Mouse (Mus musculus) heart, adult 11 months (tissue): Measurements from ENCODE around the gene Ccdc3.
A peak's percentile ranks its signal among the peaks of the same experiment; 100 is the strongest.

Experiments
- DNase-seq: peaks from one replicate; pipeline ENCODE4 v3.0.0; 2022

The Ccdc3 gene

DNA sequence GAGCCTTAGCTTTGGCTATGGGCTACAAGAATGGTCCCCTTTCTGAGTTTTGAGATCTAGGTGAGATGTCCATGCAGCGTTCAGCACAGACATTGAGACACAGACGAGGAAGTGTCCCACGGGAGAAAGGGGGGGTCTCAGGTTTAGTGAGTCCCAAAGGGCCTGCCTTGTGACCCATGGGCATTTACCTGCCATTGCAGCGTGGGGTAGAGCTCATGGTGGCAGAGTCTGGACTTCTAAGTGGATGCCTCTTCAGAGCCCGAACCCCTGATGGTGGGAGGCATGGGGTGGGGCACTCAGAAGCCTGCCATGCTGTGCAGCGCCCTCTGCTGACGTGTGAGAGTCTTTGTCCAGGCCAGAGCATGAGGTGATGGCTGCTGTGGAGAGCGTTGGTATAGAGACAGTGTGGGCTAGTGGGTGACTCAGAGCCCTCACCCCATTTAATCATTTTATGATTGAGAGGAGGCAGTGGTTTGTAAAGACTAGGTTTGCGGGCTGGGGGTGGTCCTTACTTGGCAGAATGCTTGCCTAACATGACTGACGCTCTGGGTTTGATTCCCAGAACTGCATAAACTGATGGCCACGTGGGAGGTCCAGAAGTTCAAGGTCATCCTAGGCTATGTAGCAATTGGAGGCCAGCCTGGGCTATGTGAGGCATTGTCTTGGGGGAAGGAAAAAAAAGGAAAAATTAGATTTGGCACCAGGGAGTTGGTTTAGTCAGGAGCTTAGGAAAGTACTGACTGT is 23.6 kb downstream of the Ccdc3 start:
- DNase-seq = peak; percentile 73

DNA sequence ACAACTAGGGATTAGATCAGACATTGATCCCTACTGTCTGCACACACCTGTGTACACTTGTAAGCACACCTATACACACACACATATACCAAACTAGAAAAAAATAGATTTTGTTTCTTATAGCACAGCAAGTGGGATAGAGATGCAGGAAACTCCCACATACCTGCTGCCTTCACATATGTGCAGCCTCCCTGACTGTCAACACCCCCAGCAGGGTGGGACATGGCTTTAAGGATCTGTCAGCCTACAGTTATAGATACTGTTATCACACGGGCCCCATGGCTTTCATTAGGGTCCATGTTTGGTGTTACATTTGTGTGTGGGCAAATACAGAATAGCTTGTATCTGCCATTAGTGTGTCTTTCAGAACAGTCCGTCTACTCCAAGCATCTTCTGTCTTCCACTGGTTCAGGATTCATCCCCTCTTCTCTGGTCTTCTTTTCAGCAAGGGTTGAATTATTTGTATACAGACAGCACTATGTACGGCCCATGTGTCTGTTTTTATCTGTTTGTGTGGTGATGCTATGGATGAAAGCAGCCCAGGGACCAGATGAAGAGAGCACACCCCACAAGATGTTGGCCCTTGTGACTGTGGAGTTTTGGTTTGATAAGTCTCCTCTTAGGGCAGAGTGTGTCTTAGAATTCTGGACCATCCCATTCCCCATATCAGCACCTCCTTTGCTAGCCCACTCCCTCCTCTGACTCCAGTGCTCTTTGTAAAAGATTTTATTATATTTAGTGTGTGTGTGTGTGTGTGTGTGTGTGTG is 24.5 kb downstream of the Ccdc3 start:
- DNase-seq = peak; percentile 50

DNA sequence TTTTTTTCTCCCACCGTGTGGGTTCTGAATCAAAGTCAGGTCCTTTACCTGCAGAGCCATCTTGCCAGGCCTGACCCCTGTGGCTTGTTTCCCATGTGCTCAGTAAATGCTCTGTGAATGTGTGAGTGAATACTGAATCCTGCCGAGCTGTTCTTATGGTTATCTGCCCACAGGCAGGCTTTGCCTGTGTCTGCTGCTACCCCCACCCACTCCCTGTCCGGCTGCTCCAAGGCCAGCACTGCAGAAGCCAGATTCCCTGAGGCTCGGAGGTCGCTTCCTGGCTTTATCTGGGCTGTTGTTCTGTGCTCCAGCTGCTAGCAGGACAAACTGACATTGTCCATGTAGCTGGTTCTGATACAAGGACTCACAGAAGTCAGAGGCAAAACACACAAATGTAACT is 25.2 kb downstream of the Ccdc3 start:
- peak; percentile 83 for DNase-seq

DNA sequence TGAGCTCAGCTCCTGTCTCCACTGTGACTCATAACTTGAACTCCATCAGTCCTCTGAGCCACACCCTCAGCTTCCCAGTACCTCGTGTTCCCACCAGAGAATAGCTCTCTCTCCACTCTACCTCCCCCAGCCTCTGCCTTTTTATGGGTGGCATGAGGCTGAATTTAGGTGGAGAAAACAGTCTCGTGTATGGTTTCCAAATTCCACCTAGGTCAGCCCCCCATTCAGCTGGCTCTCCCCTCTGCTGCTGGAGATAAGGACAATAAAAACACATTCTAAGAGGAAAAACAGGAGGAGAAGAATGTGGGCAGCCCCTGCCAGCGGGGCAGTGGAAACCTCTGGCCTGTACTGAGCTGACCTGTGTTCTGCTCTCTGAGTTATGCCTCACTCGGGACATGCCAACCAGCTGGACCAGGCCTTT is 28.4 kb downstream of the Ccdc3 start:
- peak; percentile 96 for DNase-seq

DNA sequence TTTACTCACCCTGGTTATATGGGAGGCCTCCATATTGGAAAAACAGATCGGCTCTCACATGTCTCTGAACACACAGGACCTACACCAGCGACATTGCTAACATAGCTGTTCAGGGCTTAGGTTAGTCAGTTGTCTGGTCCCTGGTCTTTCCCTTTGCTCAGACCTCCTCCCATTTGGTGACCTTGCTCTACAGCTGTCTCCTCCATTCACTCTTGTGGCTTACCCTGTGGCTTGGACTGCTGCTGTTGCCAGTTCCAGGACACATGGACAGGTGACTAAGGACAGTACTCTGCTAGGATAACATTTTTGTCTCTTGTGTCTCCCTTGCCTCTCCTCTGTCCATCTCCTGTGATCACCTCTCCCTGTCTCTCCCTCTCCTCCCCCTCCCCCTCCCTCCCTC is 29.2 kb downstream of the Ccdc3 start:
- DNase-seq = peak; percentile 74

DNA sequence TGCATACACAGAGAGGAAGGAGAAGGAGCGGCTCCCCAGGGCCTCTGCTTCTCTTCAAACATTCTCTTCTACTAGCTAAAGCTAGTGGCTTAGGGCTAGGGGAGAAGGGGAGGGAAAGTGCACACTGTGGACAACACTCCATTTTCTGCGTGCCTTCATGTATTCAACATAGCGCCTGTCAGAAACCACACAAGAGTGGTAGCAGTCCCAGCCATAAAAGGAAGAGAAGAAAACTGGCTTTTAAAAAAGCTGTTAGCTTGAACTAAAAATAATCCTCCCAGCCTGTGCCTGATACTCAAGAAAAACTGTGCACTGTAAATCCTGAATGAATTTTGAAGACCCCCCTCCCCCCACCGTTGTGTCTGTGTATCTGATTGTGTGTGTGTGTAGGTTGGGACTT is 33.2 kb downstream of the Ccdc3 start:
- no peak for DNase-seq

DNA sequence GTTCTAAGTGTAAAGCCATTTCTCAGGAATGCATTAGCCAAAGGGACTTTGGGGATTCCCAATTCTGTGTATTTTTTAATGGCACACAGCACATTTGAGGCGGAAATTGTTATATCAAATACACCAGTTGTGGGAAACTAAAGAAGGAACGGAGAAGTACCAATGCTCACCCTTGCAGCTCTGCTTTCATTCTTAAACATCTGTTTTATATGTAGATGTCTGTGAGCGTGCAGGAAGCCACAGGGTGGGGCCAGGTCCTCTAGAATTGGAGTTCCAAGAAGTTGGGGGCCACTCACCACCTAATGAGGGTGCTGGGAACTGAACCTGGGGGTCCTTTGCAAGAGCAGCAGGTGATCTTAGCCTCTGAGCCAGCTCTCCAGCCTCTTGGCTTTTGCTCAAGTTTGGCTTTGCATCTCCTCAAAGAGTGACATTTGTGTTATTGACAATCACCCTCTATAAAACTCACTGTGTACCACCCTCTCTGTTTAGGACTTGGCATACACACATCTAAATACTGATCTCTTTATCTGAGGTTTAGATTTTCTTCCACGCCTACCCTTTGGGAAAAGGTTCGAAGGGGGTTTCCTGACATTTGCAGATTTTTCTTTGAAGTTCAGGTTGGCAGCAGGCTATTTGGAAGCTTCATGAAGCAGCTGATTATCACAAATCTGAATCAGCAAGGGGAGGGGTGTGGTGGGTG is 33.9 kb downstream of the Ccdc3 start:
- peak; percentile 63 for DNase-seq

DNA sequence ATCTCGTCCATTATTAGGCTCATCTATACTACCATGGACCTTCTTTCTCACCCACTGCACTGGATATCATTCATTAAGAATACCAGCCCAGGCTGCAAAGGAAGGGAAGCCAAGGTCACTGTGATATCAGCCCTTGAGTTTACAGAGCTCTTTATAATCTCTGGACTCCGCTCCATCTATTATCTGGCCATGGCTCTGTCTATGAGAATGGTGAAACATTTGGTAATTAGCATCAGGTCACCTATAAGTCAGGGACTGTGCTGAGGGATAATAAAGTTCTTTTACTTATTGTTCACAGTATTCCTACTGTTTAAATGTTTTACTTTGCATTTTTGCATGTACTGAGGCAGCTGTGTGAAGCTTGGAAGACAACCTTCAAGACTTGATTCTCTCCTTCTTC is 35.2 kb downstream of the Ccdc3 start:
- peak; percentile 72 for DNase-seq

DNA sequence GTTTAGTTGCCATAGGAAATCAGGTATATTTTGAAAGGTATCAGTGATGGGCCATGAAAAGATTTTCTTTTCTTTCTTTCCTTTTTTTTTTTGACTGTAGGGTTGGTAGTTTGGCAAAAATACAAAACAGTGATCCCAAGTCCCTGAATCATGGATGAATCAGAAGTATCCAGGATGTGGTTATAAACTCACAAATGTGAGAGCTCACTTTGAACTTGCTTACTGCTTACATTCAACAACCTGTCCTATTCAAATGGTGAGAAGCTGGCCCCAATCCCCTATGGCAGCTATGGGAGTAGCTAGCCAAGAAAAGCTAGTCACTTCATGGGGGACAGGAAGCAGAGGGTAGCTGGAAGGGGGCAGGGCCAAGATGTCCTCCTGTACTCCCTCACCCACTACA is 37.1 kb downstream of the Ccdc3 start:
- DNase-seq = peak; percentile 42

DNA sequence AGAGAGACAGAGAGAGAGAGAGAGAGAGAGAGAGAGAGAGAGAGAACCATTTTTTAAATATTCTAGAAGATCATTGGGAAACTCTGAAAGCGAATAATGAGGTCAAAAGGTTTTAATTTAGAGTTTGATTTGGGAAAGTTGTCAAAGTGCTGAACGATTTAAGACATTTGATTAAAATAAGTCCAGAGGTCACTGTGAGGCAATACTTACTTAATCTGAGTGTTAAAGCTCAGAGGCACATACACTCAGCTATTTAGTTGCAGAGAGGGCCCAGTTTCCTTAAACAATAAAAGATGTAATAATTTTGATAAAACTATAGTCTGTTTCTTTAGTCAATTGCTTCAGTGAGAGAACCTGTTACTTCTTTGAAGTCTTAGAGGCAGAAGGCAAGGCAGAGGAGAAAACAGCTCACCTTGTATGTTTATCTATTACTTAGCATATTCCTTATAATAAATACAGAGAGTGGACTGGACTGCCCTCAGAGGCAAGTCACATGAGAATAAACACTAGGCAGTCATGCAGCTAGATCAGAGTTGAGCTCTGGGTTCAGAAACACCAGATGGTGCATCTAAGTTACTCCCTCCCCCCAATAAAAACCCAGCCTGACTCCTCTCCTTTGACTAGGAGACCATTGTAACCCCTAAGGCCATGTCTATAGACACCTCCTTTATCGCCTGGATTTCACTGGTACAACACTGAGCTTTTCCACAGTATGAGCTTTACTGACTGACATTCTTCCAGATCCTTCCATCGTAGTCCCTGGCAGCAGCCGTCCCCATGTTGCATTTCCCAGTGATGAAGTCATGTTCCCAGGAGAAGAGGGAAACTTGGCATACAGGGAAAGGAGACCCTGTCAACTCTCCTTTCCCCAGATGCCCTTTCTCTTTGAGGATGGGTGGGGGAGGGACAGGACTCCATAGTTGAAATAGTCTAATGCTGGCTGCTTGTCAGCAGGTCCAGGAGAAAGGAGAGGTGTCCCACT is 44.2 kb downstream of the Ccdc3 start:
- DNase-seq = peak; percentile 90

DNA sequence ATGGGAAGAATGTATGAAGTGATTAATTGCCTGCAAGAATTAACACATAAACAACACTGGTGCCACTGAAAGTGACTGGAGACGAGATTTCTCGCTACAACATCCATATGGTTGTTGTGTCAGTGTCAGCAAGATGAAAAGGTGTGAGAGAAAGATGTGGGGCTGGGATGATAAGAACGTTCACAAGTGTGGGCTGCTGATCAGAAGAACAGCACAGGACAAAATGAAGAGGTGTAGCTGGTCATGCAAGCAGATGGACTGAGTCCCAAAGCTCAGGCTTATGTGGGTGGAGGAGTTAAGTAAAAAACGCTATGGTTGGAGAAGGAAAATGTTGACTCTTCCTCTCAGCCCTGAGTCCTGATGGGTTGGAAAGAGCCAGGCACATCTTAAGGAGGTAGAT is 46.6 kb downstream of the Ccdc3 start:
- peak; percentile 51 for DNase-seq

DNA sequence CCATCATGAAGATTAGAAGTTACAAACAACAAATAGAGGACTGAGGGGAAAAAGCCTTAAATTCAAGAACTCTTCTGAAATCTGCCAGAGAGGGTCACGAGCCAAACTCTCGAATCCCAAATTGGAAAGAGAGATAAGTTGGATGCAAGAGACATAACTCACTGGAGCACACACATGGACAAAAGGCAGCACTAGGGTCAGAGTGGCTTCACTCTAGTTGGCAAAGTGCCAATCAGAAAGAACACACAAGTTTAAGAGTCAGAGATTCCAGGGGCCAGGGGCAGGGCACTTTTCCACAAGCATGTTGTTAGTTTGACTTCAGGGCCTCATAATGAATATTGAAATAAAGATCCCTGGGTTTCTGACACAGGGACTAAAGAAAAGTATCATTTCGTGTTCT is 48.1 kb downstream of the Ccdc3 start:
- peak; percentile 65 for DNase-seq

DNA sequence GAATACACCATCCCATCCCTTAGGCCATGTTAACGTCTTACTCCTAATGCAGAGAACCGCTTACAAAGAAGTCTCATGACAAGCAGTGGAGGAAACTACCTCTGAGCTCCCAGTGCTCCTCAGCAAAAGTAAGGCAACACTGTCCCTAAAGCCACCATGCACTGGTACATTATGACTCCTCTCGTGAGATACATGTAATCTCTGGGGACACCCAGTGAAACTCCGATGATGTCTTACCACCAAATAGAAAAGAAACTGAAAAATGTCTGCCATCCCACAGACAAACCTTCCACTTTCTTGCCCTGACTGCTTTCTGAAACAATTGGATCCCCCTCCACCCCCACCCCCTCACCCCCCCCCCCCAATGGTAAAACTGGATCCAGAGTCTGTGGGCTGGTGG is 54.6 kb downstream of the Ccdc3 start:
- no peak for DNase-seq

DNA sequence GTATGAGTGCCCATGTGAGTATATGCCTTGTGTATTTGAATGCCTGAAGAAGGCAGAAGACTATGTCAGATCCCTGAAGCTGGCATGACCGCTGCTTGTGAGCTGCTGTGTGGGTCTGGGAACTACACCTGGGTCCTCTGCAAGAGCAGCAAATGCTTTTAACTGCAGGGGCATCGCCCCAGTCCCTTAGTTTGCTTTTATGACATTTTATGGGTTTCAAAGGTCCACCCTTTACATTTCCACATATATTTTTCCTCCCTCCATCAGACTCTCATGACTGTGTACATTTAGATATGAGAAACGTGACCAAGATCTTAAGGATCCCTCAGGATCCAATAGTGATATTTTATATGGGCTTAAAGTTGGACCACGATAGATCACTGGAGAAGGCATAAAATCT is 55.5 kb downstream of the Ccdc3 start:
- DNase-seq = no peak

DNA sequence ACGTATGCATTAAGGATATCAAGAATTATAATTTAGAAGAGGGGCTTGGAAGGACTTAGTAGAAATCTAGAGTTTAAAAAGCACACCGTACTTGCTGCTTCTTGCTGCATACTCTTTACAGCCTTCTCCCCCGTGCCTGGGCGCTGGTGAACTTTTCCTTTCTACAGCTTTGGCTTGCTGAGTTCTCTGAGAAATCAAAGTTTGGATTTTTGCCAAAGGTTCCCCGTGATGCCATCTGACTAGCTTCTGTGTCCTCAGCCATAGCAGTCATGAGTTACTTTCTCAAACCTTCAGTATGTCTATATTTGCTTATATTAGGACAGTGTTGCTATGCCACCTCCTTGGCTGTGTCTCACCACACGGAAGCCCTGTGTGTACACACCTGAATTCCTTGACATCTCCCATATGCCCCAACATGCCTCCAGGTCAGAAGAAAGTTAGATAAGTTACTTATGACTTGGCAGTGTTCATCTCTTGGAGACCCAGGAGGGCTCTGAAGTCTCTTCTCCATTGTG is 57.2 kb downstream of the Ccdc3 start:
- DNase-seq = no peak

DNA sequence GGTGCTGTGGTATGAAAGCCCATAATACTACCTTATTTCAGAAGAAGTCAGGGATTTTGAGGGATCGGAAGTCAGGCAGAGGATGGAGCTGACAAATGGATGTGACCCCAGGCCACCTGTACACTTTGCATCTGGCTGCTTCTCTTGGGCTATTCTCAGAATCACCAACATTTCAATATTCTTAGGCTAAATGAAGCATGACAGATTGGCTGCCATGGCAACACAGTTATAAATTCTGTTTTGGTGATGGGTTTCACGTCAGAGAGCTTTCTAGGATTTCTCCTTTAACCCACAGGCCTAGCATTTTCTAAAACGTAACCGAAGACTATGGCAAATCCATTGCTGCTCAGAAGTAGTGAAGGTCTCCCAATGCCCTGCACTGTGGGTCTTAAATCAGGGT is 59.9 kb downstream of the Ccdc3 start:
- DNase-seq = no peak

DNA sequence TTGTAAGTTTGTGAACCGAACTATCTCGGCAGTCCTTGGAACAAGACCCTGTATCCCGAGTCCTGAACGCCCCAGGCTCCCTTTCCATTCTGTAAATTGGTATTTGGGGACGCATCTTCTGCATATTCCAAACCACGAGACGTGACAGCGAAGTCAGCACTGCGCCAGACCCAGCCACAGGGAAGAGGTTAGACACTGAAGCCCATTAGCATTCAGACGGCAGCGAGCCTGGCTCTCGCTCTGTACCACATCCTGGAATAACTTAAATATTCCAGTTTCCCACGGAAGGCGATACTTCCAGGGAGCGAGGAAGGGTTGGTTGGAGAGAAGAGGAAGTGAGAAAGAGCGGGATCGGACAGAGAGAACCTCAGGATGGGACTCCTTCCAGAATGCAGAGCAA is 61.7 kb downstream of the Ccdc3 start:
- no peak for DNase-seq

DNA sequence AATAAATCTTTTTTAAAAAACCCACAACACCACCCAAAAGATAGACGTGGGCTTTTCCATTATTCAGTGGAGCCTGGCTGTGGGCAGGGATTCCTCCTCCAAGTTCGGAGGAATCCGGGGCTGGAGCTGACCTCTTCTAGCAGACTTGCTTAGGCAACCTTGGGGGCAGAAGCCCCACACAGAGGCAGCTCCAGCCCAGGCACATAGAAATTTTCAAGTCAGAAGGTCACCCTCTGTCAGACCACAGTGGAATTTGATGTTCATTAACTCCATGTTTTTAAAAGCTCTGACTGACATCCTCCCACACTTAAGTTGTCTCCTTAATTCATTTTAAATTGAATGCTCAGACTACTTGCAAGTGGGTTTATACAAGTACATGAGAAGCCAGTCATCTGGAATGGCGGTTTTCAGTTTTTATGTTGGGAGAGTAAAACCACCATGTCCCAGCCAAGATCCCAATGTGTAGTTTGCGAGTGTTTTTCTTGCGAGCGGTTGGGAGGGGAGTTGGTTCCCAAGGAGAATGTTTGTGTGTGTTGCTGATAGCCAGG is 63.3 kb downstream of the Ccdc3 start:
- DNase-seq = no peak

DNA sequence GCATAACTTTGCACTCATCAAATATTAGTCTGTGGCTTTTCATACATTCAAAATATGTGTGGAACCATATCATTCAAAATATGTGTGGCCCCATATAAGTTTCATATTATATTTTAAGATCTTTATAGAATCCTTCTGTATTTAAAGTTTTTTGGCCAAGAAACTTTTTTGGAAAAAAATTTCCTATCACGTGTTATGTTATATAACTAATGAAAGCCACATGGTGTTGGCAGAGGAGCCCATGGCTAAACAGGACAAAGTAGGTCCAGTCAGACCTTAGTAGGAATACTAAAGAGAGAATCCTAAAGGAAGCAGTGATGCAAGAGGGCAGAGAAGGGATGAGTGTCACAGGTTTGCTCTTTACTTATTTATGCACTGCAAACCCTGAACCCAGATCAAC is 65.6 kb downstream of the Ccdc3 start:
- DNase-seq = no peak

DNA sequence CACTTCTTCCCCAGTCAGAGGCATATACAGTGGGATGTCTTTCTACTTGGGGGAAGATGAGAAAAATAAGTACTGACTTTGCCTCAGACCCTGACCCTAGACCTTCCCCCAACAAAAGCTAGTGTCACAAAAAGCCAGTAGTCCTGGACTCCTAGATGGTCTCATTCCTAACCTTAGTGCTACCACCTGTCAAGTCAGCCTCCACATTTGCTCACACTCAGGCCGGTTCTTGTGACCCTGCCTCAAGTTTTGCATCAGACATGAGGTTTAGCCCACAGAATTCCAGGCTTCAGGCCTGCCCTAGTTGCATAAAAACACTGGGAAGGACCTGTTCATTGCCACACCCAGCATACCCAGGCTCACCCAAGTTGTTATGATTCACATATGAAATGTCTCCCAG is 67.4 kb downstream of the Ccdc3 start:
- DNase-seq = no peak

DNA sequence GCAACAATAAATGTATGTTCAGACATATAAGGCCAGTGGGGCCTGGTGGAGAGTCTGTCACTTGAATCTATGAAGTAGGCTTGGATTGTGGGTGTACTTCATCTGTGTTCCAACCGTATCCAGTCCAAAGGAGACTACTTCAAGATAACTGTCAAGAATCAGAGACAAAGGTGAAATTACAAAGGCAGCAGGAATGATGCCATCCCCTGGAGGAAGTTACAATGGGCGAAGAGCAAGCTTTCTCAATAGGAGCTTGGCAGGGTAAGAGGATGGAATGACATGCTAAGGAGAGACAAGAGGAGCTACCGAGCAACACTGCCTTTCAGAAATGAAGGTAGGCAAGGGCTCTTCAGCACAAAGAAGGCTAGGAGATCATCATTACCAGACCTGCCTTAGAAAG is 69.1 kb downstream of the Ccdc3 start:
- DNase-seq = no peak

DNA sequence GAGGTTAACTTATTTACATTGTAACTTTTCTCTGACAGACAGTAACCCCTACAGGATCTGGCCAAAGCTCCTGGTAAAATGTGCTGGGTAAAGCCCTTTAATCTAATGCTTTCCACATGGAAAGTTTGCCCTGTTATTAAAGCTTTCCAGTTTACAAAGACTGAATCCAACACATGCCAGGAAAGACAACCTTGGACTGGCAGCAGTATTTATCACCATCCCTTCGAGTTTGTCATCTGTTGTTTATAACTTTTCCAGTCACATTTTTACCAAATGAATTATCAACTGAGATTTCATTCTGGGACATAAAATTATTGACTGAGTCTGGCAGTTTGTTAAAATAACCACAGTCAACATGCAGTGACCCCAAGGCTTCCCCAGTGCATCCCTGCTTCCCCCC is 77.0 kb downstream of the Ccdc3 start:
- DNase-seq = no peak
